8 mouse cellular contexts compared by ENCODE assay signal in the genomic region with DNA sequence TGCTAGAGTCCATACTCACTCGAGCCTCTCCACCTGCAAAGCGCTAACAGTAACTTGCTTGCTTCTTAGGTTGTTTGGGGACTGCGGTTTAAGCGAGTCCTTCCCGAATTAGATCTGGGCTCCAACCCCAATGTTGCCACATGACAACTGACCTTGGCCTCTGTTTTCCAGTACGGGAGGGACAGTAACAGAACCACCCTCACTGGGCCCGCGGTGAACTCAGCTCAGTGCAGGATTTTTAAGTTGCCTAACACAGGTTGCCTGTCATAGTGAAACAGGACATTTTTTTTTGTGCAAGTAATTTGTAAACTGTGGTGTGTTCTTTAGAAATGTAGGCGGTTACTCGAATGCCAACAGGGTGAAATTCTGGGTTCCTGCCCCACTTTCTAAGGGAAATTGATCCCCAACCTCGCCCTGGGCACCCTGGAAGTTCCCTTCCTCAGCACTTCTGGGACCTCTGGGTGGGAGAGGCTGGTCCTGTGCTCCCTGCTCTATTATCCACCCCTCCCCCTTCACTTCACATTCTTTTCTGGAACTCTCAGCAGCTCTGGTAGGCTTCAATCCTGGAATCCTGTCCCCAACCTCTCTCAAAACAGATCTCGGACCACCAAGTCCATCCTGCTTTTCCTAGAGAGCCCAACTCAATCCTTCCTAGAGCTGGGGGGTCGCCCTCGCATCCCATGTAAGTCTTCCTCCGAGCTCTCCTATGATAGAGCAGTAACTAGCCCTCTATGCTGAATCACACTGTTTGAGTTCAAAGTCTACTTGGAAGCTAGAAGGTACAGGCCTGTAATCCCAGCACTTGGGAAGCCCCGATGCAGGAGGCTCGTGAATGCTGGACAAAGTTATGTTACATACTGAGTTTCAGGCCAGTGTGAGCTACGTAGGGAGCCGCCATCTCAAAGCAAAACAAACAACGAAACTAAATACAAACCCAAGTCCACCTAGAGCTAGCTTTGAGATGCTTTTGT. TPM values are rescaled to one million over a fixed set of nuclear protein-coding genes. Genes with fewer than 3 reads are reported as not detected.
A peak's percentile ranks its signal among the peaks of the same experiment; 100 is the strongest.
DNase-seq lines count a peak whose midpoint lies in the region; ATAC-seq and TF ChIP-seq lines count a peak whose summit lies in the region.

No protein-coding gene starts in this region.

- H3K36me3 ChIP-seq in heart, embryonic 15.5 days: no peaks in the 10 kb centered on the region
- no peaks in the 10 kb centered on the region for H3K36me3 ChIP-seq in limb, embryonic 15.5 days
- no peaks in the 10 kb centered on the region for H3K36me3 ChIP-seq in stomach, embryonic 16.5 days (ENCODE audit: control insufficient read depth, insufficient read depth, low read length)

- no peaks in the 10 kb centered on the region for H3K27me3 ChIP-seq in heart, embryonic 15.5 days
- H3K27me3 ChIP-seq in limb, embryonic 15.5 days: peaks cover 13% of the 10 kb centered on the region; the same call in 1 of the 2 replicates
- no peaks in the 10 kb centered on the region for H3K27me3 ChIP-seq in stomach, embryonic 16.5 days (ENCODE audit: control insufficient read depth, insufficient read depth, low read length)

- peaks cover 15% of the 10 kb centered on the region for H3K4me1 ChIP-seq in bone marrow, adult 2 months (ENCODE audit: control insufficient read depth, insufficient read depth, low read length)
- H3K4me1 ChIP-seq in heart, embryonic 15.5 days (replicated peaks): peaks cover 39% of the 10 kb centered on the region
- H3K4me1 ChIP-seq in limb, embryonic 15.5 days: peaks cover 35% of the 10 kb centered on the region
- peaks cover 35% of the 10 kb centered on the region for H3K4me1 ChIP-seq in stomach, embryonic 16.5 days (ENCODE audit: control insufficient read depth, insufficient read depth, low read length)

- peak overlapping the region; percentile 95 for H3K4me2 ChIP-seq in heart, embryonic 15.5 days
- H3K4me2 ChIP-seq in limb, embryonic 15.5 days: no peak overlapping the region
- peak overlapping the region; percentile 81 for H3K4me2 ChIP-seq in stomach, embryonic 16.5 days (ENCODE audit: low read depth, low read length)

- TF ChIP-seq CTCF in bone marrow, adult 2 months (IDR thresholded peaks at IDR 0.05; ENCODE audit: control insufficient read depth, insufficient read depth, low read length): no peak

- H3K27ac ChIP-seq in bone marrow, adult 2 months (ENCODE audit: control insufficient read depth, insufficient read depth, low read depth, low read length, poor library complexity): peak overlapping the region; percentile 86
- peak overlapping the region; percentile 88 for H3K27ac ChIP-seq in heart, embryonic 15.5 days
- peak overlapping the region; percentile 78 for H3K27ac ChIP-seq in limb, embryonic 15.5 days
- peak overlapping the region; percentile 96 for H3K27ac ChIP-seq in stomach, embryonic 16.5 days (ENCODE audit: low read length)

- H3K9ac ChIP-seq in heart, embryonic 15.5 days: no peak overlapping the region
- H3K9ac ChIP-seq in limb, embryonic 15.5 days: no peak overlapping the region
- H3K9ac ChIP-seq in stomach, embryonic 16.5 days (ENCODE audit: low read length): peak overlapping the region; percentile 71; the same call in 1 of the 2 replicates

- no peak for TF ChIP-seq POLR2A in bone marrow, adult 2 months (IDR thresholded peaks at IDR 0.05; ENCODE audit: borderline replicate concordance, control insufficient read depth, low read depth, low read length)

- H3K4me3 ChIP-seq in bone marrow, adult 2 months (replicated peaks; ENCODE audit: control insufficient read depth, low read depth, low read length): peak overlapping the region; percentile 60
- H3K4me3 ChIP-seq in heart, embryonic 15.5 days: no peak overlapping the region
- no peak overlapping the region for H3K4me3 ChIP-seq in limb, embryonic 15.5 days
- H3K4me3 ChIP-seq in stomach, embryonic 16.5 days (replicated peaks; ENCODE audit: low read length): no peak overlapping the region

- 47% methylated on average over 20 of the region's 20 CpGs for WGBS in bone marrow, adult 2 months
- WGBS in heart, embryonic 15.5 days: 63% methylated on average over 20 of the region's 20 CpGs
- WGBS in limb, embryonic 15.5 days: 64% methylated on average over 20 of the region's 20 CpGs
- WGBS in stomach, embryonic 16.5 days: 59% methylated on average over 20 of the region's 20 CpGs

- peak; percentile 80 for DNase-seq in gastrocnemius, adult 18-20 months (ENCODE audit: low spot score)
- no peak for DNase-seq in gastrocnemius, postnatal 4 days (ENCODE audit: low spot score in 2 of 2)
- DNase-seq in left cerebral cortex, adult 18-20 months (ENCODE audit: low spot score in 2 of 2): no peak
- no peak for DNase-seq in urinary bladder, adult 18-20 months (ENCODE audit: low spot score in 2 of 2)

- no peaks in the 10 kb centered on the region for H3K9me3 ChIP-seq in heart, embryonic 15.5 days (replicated peaks)
- no peaks in the 10 kb centered on the region for H3K9me3 ChIP-seq in limb, embryonic 15.5 days
- no peaks in the 10 kb centered on the region for H3K9me3 ChIP-seq in stomach, embryonic 16.5 days (replicated peaks; ENCODE audit: control insufficient read depth, low read length)

- no peak for ATAC-seq in heart, embryonic 15.5 days (replicated peaks; ENCODE audit: insufficient number of reproducible peaks, insufficient read depth, low FRiP score, low read depth)
- ATAC-seq in limb, embryonic 15.5 days (ENCODE audit: insufficient number of reproducible peaks, low FRiP score, low TSS enrichment, low read depth): no peak
- no peak for ATAC-seq in stomach, embryonic 16.5 days (ENCODE audit: insufficient read depth, low FRiP score)

RNA-seq across cellular contexts. Expression of gene Wdr26, which starts 46.1 kb away (rescaled TPM):
- total RNA-seq in gastrocnemius, adult 18-20 months (2021): 10 to 100 TPM; 89.7 to 92.7 TPM
- total RNA-seq in gastrocnemius, postnatal 4 days (2021): 100 to 1,000 TPM; 118 to 125 TPM
- polyA plus RNA-seq in bone marrow, adult 2 months (2011; ENCODE audit: insufficient read depth, insufficient read length, low replicate concordance, missing spikeins): 88.4 and 115 TPM in 2 replicates
- polyA plus RNA-seq in heart, embryonic 15.5 days (2015; fragmentation: Nextera tagmentation; extraction: Ambion mirVana): 25.1 and 29.3 TPM in 2 replicates
- 28.3 and 32.6 TPM in 2 replicates for polyA plus RNA-seq in limb, embryonic 15.5 days (2015; fragmentation: Nextera tagmentation; extraction: Ambion mirVana)
- 24.7 and 25.9 TPM in 2 replicates for polyA plus RNA-seq in stomach, embryonic 16.5 days (2015; fragmentation: Nextera tagmentation; extraction: Ambion mirVana)
- 10 to 100 TPM; 98.1 to 98.9 TPM for total RNA-seq in left cerebral cortex, adult 18-20 months (2021)
